Mouse (Mus musculus) gastrocnemius, postnatal 36 days (tissue): ENCODE results near the gene Phldb2. TPM values are rescaled to one million over a fixed set of nuclear protein-coding genes. Genes with fewer than 3 reads are reported as not detected.

Experiments used
- DNase-seq, 2 experiments: peaks; one replicate each; pipeline ENCODE4 v3.0.0; 2022
- intact Hi-C: fragments of 180-260 bp; cut with DNase I; formaldehyde crosslinking; loops from one replicate; pipeline ENCODE4 v1.15.1; 2025
- total RNA-seq, 2 experiments: library from RNA; stranded (reverse); gene quantifications; 2 replicates each; pipeline ENCODE4 v1.2.3; 2021

The Phldb2 gene
- total RNA-seq, 2 experiments from 2014 or later = 6.1 to 8.1 TPM

GRCm38 (mm10) chr16:45903595-45903994 lies 49.8 kb downstream of the Phldb2 start:
- DNase-seq = no peak
- intact Hi-C loops = no loop called here

GRCm38 (mm10) chr16:45898459-45898858 lies 54.9 kb downstream of the Phldb2 start:
- DNase-seq = no peak
- intact Hi-C loops = no loop called here

- no peak for DNase-seq
- intact Hi-C loops = no loop called here
These were observed 56.8 kb downstream of the Phldb2 start for GRCm38 (mm10) chr16:45896587-45896986.

- intact Hi-C loops = no loop called here
- DNase-seq = no peak
These were observed 58.4 kb downstream of the Phldb2 start for GRCm38 (mm10) chr16:45894998-45895397.

GRCm38 (mm10) chr16:45893796-45894195 lies 59.6 kb downstream of the Phldb2 start:
- intact Hi-C loops = no loop called here
- no peak for DNase-seq

- intact Hi-C loops = no loop called here
- DNase-seq = no peak
These were observed 60.5 kb downstream of the Phldb2 start for GRCm38 (mm10) chr16:45892928-45893327.

- DNase-seq = no peak
- intact Hi-C loops = no loop called here
These were observed 62.8 kb downstream of the Phldb2 start for GRCm38 (mm10) chr16:45890471-45891200.

GRCm38 (mm10) chr16:45889636-45890035 lies 63.8 kb downstream of the Phldb2 start:
- no peak for DNase-seq
- intact Hi-C loops = no loop called here

- DNase-seq = no peak
- intact Hi-C loops = no loop called here
These were observed 66.8 kb downstream of the Phldb2 start for GRCm38 (mm10) chr16:45886599-45886998.

- intact Hi-C loops = no loop called here
- DNase-seq = no peak
These were observed 69.2 kb downstream of the Phldb2 start for GRCm38 (mm10) chr16:45884194-45884593.

- DNase-seq = no peak
- intact Hi-C loops = no loop called here
These were observed 72.1 kb downstream of the Phldb2 start for GRCm38 (mm10) chr16:45881177-45881832.

- intact Hi-C loops = no loop called here
These were observed 73.2 kb downstream of the Phldb2 start for GRCm38 (mm10) chr16:45880101-45880751.

GRCm38 (mm10) chr16:45877739-45878138 lies 75.7 kb downstream of the Phldb2 start:
- intact Hi-C loops = no loop called here
- no peak for DNase-seq

More at GRCm38 (mm10) chr16:45880101-45880751, 73.2 kb downstream of the Phldb2 start:
- DNase-seq = no peak

GRCm38 (mm10) chr16:45877171-45877570 lies 76.2 kb downstream of the Phldb2 start:
- intact Hi-C loops = no loop called here

GRCm38 (mm10) chr16:45873397-45873796 lies 80.0 kb downstream of the Phldb2 start:
- intact Hi-C loops = no loop called here

More at GRCm38 (mm10) chr16:45877171-45877570, 76.2 kb downstream of the Phldb2 start:
- DNase-seq = peak in 1 of 2 experiments; percentile 23

GRCm38 (mm10) chr16:45871286-45871976 lies 82.0 kb downstream of the Phldb2 start:
- no peak for DNase-seq
- intact Hi-C loops = no loop called here

More at GRCm38 (mm10) chr16:45873397-45873796, 80.0 kb downstream of the Phldb2 start:
- peak; percentile 15 to 43 for DNase-seq

- intact Hi-C loops = no loop called here
- no peak for DNase-seq
These were observed 82.7 kb downstream of the Phldb2 start for GRCm38 (mm10) chr16:45870651-45871050.

GRCm38 (mm10) chr16:45869044-45869443 lies 84.4 kb downstream of the Phldb2 start:
- intact Hi-C loops = no loop called here
- DNase-seq = no peak

GRCm38 (mm10) chr16:45857277-45857863 lies 96.0 kb downstream of the Phldb2 start:
- intact Hi-C loops = no loop called here
- DNase-seq = no peak

GRCm38 (mm10) chr16:45854499-45854898 lies 98.9 kb downstream of the Phldb2 start:
- DNase-seq = no peak

More at GRCm38 (mm10) chr16:45854499-45854898, 98.9 kb downstream of the Phldb2 start:
- intact Hi-C loops = no loop called here
